Mouse (Mus musculus) ZHBTc4 (cell line): Measurements from ENCODE around the gene Prdm2.

Experiments used
- DNase-seq: peaks from one replicate; pipeline ENCODE4 v3.0.0-alpha.2; 2011; ENCODE audit warnings: low read depth, low spot score

Prdm2 gene

GRCm38 (mm10) chr4:143106566-143106965, 106.2 kb downstream of the Prdm2 start:
- DNase-seq: no peak

- no peak for DNase-seq
Measured at GRCm38 (mm10) chr4:143104739-143105138, 108.1 kb downstream of the Prdm2 start.

GRCm38 (mm10) chr4:143103811-143104210, 109.0 kb downstream of the Prdm2 start:
- no peak for DNase-seq

GRCm38 (mm10) chr4:143100157-143100556, 112.6 kb downstream of the Prdm2 start:
- no peak for DNase-seq

- no peak for DNase-seq
Measured at GRCm38 (mm10) chr4:143099288-143100039, 113.3 kb downstream of the Prdm2 start.

- peak; percentile 85 for DNase-seq
Measured at GRCm38 (mm10) chr4:143092082-143092701, 120.6 kb downstream of the Prdm2 start.

- DNase-seq: peak; percentile 59
Measured at GRCm38 (mm10) chr4:143090551-143090950, 122.2 kb downstream of the Prdm2 start.

- DNase-seq: peak; percentile 64
Measured at GRCm38 (mm10) chr4:143074071-143074765, 138.6 kb downstream of the Prdm2 start.

GRCm38 (mm10) chr4:143071791-143072190, 141.0 kb downstream of the Prdm2 start:
- no peak for DNase-seq

- no peak for DNase-seq
Measured at GRCm38 (mm10) chr4:143067006-143067405, 145.8 kb downstream of the Prdm2 start.

- DNase-seq: no peak
Measured at GRCm38 (mm10) chr4:143058765-143059344, 153.9 kb downstream of the Prdm2 start.
